Mouse (Mus musculus) ES-E14 (cell line): ENCODE data around the gene Nsmf.

Experiments used
- CHD2 ChIP-seq: IDR thresholded peaks from 2 replicates; pipeline ENCODE4 v1.6.1; 2014; ENCODE audit warnings: mild to moderate bottlenecking, low read depth, low read length, inconsistent platforms
- MAFK ChIP-seq: IDR thresholded peaks from 2 replicates; pipeline ENCODE4 v1.6.1; 2014; ENCODE audit warnings: mild to moderate bottlenecking, low read depth, low read length, inconsistent platforms; ENCODE audit not compliant: insufficient read depth

GRCm38 (mm10) chr2:25080076-25080475, 25.9 kb downstream of the Nsmf start, which contains the start of gene Entpd8:
- TF ChIP-seq CHD2 (no peak), MAFK (no peak)
